ENCODE assay signal across 1 mouse cellular context in the genomic region with DNA sequence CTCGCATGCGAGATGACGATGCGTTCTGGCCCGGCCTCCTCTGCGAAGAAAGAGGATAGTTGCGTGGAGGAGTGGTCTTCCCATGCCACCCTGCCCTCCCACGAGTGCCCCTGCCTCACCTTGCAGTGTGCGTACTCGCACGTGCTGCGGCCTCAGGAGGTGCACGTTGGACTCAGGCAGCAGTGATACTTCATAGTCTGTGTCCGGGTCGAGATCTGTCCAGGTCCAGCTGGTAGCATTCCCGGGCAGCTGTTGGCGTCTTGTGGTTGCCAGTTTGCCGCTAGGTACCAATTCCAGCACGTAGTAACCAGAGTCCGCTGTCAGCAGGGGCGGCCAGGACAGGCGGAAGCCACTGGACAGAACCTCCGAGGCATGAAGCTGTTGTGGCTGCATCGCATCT.
TF ChIP-seq lines count a peak whose summit lies in the region.

No protein-coding gene starts in this region.

TF ChIP-seq in MEL, 35 proteins besides CTCF, POLR2A, EP300 and RAD21:
- TF ChIP-seq E2F4 (IDR thresholded peaks at IDR 0.05; ENCODE audit: borderline replicate concordance, low read depth, low read length) = no peak
- no peak for TF ChIP-seq MXI1 (IDR thresholded peaks at IDR 0.05; ENCODE audit: low read depth, low read length)
- no peak for TF ChIP-seq POLR2AphosphoS5 (IDR thresholded peaks at IDR 0.05; ENCODE audit: borderline replicate concordance, low read depth, low read length)
- no peak for TF ChIP-seq USF1 (IDR thresholded peaks at IDR 0.05; ENCODE audit: low read depth, low read length)
- TF ChIP-seq USF2 (IDR thresholded peaks at IDR 0.05; ENCODE audit: borderline replicate concordance in 1 of 2, insufficient read depth in 1 of 2, low read depth in 1 of 2, low read length in 2 of 2) = no peak
- no peak for TF ChIP-seq CHD1 (IDR thresholded peaks at IDR 0.05; ENCODE audit: low read depth, low read length)
- TF ChIP-seq CHD2 (IDR thresholded peaks at IDR 0.05; ENCODE audit: low read length) = no peak
- no peak for TF ChIP-seq HCFC1 (IDR thresholded peaks at IDR 0.05; ENCODE audit: low read depth, low read length)
- no peak for TF ChIP-seq MAZ (IDR thresholded peaks at IDR 0.05; ENCODE audit: low read depth, low read length)
- TF ChIP-seq MEF2A (IDR thresholded peaks at IDR 0.05; ENCODE audit: extremely low read depth, insufficient replicate concordance, low read depth, low read length, poor library complexity, severe bottlenecking) = no peak
- TF ChIP-seq MYB (IDR thresholded peaks at IDR 0.05; ENCODE audit: low read depth, low read length) = no peak
- TF ChIP-seq TAL1 (IDR thresholded peaks at IDR 0.05; ENCODE audit: low read length) = no peak
- no peak for TF ChIP-seq RCOR1 (IDR thresholded peaks at IDR 0.05; ENCODE audit: low read depth, low read length)
- no peak for TF ChIP-seq MYC (IDR thresholded peaks at IDR 0.05; ENCODE audit: low read depth, low read length)
- no peak for TF ChIP-seq ZKSCAN1 (IDR thresholded peaks at IDR 0.05; ENCODE audit: low read depth, low read length)
- TF ChIP-seq MAX (IDR thresholded peaks at IDR 0.05; ENCODE audit: low read length) = no peak
- TF ChIP-seq ZMIZ1 (IDR thresholded peaks at IDR 0.05; ENCODE audit: low read depth, low read length) = no peak
- no peak for TF ChIP-seq GATA1 (IDR thresholded peaks at IDR 0.05; ENCODE audit: low read depth, low read length)
- TF ChIP-seq POLR2AphosphoS2 (IDR thresholded peaks at IDR 0.05; ENCODE audit: low read length) = no peak
TF ChIP-seq in MEL: peak in this region for 0.
